8 mouse cellular contexts compared by ENCODE assay signal in the genomic region with DNA sequence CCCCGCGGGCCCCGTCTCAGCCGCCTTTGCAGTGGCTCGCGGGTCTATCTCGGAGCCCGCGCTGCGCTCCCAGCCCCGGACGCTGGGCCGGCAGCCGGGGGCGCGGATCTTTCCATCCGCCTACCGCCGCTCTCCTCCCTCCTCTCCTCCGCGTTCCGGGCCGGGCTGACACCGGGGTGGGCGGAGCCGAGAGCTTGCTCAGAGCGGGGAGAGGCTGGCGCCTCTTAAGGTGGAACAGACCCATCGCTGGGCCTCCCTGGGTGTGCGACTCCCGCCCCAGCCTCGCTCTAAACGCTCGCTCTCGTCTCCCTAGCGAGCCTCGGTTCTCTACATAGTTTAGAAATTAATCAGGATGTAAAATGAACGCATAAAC. TPM values are rescaled to one million over a fixed set of nuclear protein-coding genes. Genes with fewer than 3 reads are reported as not detected.
DNase-seq lines count a peak whose midpoint lies in the region; ATAC-seq and TF ChIP-seq lines count a peak whose summit lies in the region.

No protein-coding gene starts in this region.

- peak overlapping the region; percentile 67 for H3K4me3 ChIP-seq in embryonic facial prominence, embryonic 11.5 days (ENCODE audit: low read depth, low read length)
- H3K4me3 ChIP-seq in kidney, adult 2 months (ENCODE audit: insufficient read depth, low read depth, low read length) = peak overlapping the region; percentile 67
- peak overlapping the region; percentile 68 for H3K4me3 ChIP-seq in limb, embryonic 12.5 days (replicated peaks)
- H3K4me3 ChIP-seq in midbrain, embryonic 14.5 days (replicated peaks; ENCODE audit: low read depth, low read length) = peak overlapping the region; percentile 66

- WGBS in embryonic facial prominence, embryonic 11.5 days = 1% methylated on average over 38 of the region's 38 CpGs
- WGBS in kidney, adult 2 months = 2% methylated on average over 36 of the region's 38 CpGs
- 1% methylated on average over 38 of the region's 38 CpGs for WGBS in limb, embryonic 12.5 days
- WGBS in midbrain, embryonic 14.5 days = 1% methylated on average over 38 of the region's 38 CpGs

- no peaks in the 10 kb centered on the region for H3K9me3 ChIP-seq in embryonic facial prominence, embryonic 11.5 days (replicated peaks; ENCODE audit: control insufficient read depth, low read length)
- no peaks in the 10 kb centered on the region for H3K9me3 ChIP-seq in limb, embryonic 12.5 days
- H3K9me3 ChIP-seq in midbrain, embryonic 14.5 days (ENCODE audit: control insufficient read depth, low read length) = no peaks in the 10 kb centered on the region

- H3K4me1 ChIP-seq in embryonic facial prominence, embryonic 11.5 days (ENCODE audit: control insufficient read depth, insufficient read depth, low read length) = peaks cover 4% of the 10 kb centered on the region
- H3K4me1 ChIP-seq in kidney, adult 2 months (ENCODE audit: control insufficient read depth, insufficient read depth, low read length) = peaks cover 8% of the 10 kb centered on the region; the same call in 1 of the 2 replicates
- peaks cover 6% of the 10 kb centered on the region for H3K4me1 ChIP-seq in limb, embryonic 12.5 days (replicated peaks)
- H3K4me1 ChIP-seq in midbrain, embryonic 14.5 days (ENCODE audit: control insufficient read depth, insufficient read depth, low read length) = peaks cover 8% of the 10 kb centered on the region; the same call in 1 of the 2 replicates

- no peak for TF ChIP-seq CTCF in kidney, adult 2 months (conservative IDR thresholded peaks at IDR 0.05; ENCODE audit: insufficient read depth, insufficient read length, low read depth, low read length)

- peak; percentile 95 for ATAC-seq in embryonic facial prominence, embryonic 11.5 days (replicated peaks; ENCODE audit: insufficient number of reproducible peaks, low FRiP score, low TSS enrichment, low read depth)
- ATAC-seq in limb, embryonic 12.5 days (ENCODE audit: insufficient number of reproducible peaks, insufficient read depth, low FRiP score, low TSS enrichment, low read depth) = peak; percentile 95
- ATAC-seq in midbrain, embryonic 14.5 days (ENCODE audit: low FRiP score, low TSS enrichment) = peak; percentile 92

- no peaks in the 10 kb centered on the region for H3K36me3 ChIP-seq in embryonic facial prominence, embryonic 11.5 days (replicated peaks; ENCODE audit: control insufficient read depth, insufficient read depth, low read depth, low read length)
- no peaks in the 10 kb centered on the region for H3K36me3 ChIP-seq in kidney, adult 2 months (ENCODE audit: control insufficient read depth, insufficient read depth, low read length)
- H3K36me3 ChIP-seq in limb, embryonic 12.5 days = no peaks in the 10 kb centered on the region
- no peaks in the 10 kb centered on the region for H3K36me3 ChIP-seq in midbrain, embryonic 14.5 days (ENCODE audit: control insufficient read depth, insufficient read depth, low read length)

- TF ChIP-seq POLR2A in kidney, adult 2 months (IDR thresholded peaks at IDR 0.05; ENCODE audit: low read depth, low read length) = peak; percentile 77

- H3K27ac ChIP-seq in embryonic facial prominence, embryonic 11.5 days (replicated peaks; ENCODE audit: low read depth, low read length) = peak overlapping the region; percentile 99
- peak overlapping the region; percentile 95 for H3K27ac ChIP-seq in kidney, adult 2 months (ENCODE audit: insufficient read depth, low read depth, low read length)
- H3K27ac ChIP-seq in limb, embryonic 12.5 days = peak overlapping the region; percentile 100
- peak overlapping the region; percentile 95 for H3K27ac ChIP-seq in midbrain, embryonic 14.5 days (replicated peaks; ENCODE audit: low read depth, low read length)

- H3K4me2 ChIP-seq in embryonic facial prominence, embryonic 11.5 days (ENCODE audit: low read depth, low read length) = peak overlapping the region; percentile 61
- H3K4me2 ChIP-seq in limb, embryonic 12.5 days = peak overlapping the region; percentile 63
- H3K4me2 ChIP-seq in midbrain, embryonic 14.5 days (ENCODE audit: low read length) = peak overlapping the region; percentile 71

- peak overlapping the region; percentile 80 for H3K9ac ChIP-seq in embryonic facial prominence, embryonic 11.5 days (replicated peaks; ENCODE audit: low read length)
- peak overlapping the region; percentile 85 for H3K9ac ChIP-seq in limb, embryonic 12.5 days (replicated peaks)
- peak overlapping the region; percentile 61 for H3K9ac ChIP-seq in midbrain, embryonic 14.5 days (replicated peaks; ENCODE audit: low read length)

- peak; percentile 92 for DNase-seq in 3T3-L1 (ENCODE audit: low read depth, low spot score)
- DNase-seq in adrenal gland, postnatal 25 days = peak; percentile 96
- peak; percentile 91 for DNase-seq in embryonic facial prominence, embryonic 11.5 days (ENCODE audit: low spot score)
- peak; percentile 100 for DNase-seq in heart, adult 11 months
- DNase-seq in kidney, adult 2 months = peak; percentile 96
- DNase-seq in midbrain, embryonic 14.5 days = peak; percentile 90
- peak; percentile 89 for DNase-seq in spleen, adult 12 weeks (ENCODE audit: low spot score)

- H3K27me3 ChIP-seq in embryonic facial prominence, embryonic 11.5 days (ENCODE audit: control insufficient read depth, insufficient read depth, low read length) = no peaks in the 10 kb centered on the region
- no peaks in the 10 kb centered on the region for H3K27me3 ChIP-seq in kidney, adult 2 months (replicated peaks; ENCODE audit: control insufficient read depth, insufficient read depth, low read length)
- H3K27me3 ChIP-seq in limb, embryonic 12.5 days = no peaks in the 10 kb centered on the region
- no peaks in the 10 kb centered on the region for H3K27me3 ChIP-seq in midbrain, embryonic 14.5 days (ENCODE audit: control insufficient read depth, insufficient read depth, low read length)

RNA-seq across cellular contexts. Expression of a gene that starts 8.4 kb away (rescaled TPM):
- 22.0 and 22.8 TPM in 2 replicates for total RNA-seq in adrenal gland, postnatal 25 days (2021)
- 4.0 TPM in 2 replicates for polyA plus RNA-seq in embryonic facial prominence, embryonic 11.5 days (2014; fragmentation: Nextera tagmentation; extraction: Ambion mirVana)
- 9.7 and 12.7 TPM in 2 replicates for polyA plus RNA-seq in kidney, adult 2 months (2012; rRNA removed)
- 4.6 and 6.0 TPM in 2 replicates for polyA plus RNA-seq in limb, embryonic 12.5 days (2016; fragmentation: Nextera tagmentation; extraction: Ambion mirVana)
- polyA plus RNA-seq in midbrain, embryonic 14.5 days (2014; fragmentation: Nextera tagmentation; extraction: Ambion mirVana) = 9.0 and 10.1 TPM in 2 replicates

RNA-seq across cellular contexts. Expression of a gene that starts 9.8 kb away (rescaled TPM):
- total RNA-seq in adrenal gland, postnatal 25 days (2021) = 4.8 and 7.9 TPM in 2 replicates
- 32.7 and 35.1 TPM in 2 replicates for polyA plus RNA-seq in embryonic facial prominence, embryonic 11.5 days (2014; fragmentation: Nextera tagmentation; extraction: Ambion mirVana)
- 1.3 and 2.7 TPM in 2 replicates for polyA plus RNA-seq in kidney, adult 2 months (2012; rRNA removed)
- polyA plus RNA-seq in limb, embryonic 12.5 days (2016; fragmentation: Nextera tagmentation; extraction: Ambion mirVana) = 89.5 and 93.5 TPM in 2 replicates
- polyA plus RNA-seq in midbrain, embryonic 14.5 days (2014; fragmentation: Nextera tagmentation; extraction: Ambion mirVana) = 21.7 and 28.4 TPM in 2 replicates

RNA-seq across cellular contexts. Expression of a gene that starts 44.7 kb away (rescaled TPM):
- total RNA-seq in adrenal gland, postnatal 25 days (2021) = 1.9 and 3.0 TPM in 2 replicates
- polyA plus RNA-seq in embryonic facial prominence, embryonic 11.5 days (2014; fragmentation: Nextera tagmentation; extraction: Ambion mirVana) = 1.9 and 2.3 TPM in 2 replicates
- 1.6 and 2.1 TPM in 2 replicates for polyA plus RNA-seq in kidney, adult 2 months (2012; rRNA removed)
- 1.6 and 2.3 TPM in 2 replicates for polyA plus RNA-seq in limb, embryonic 12.5 days (2016; fragmentation: Nextera tagmentation; extraction: Ambion mirVana)
- polyA plus RNA-seq in midbrain, embryonic 14.5 days (2014; fragmentation: Nextera tagmentation; extraction: Ambion mirVana) = 0.62 and 2.0 TPM in 2 replicates

Comparison
In these comparisons a context has a peak if more than half of its experiments do, and no peak if none do; other contexts are left out.
1. Peak in every context shown above with its lines: DNase-seq, ATAC-seq, H3K4me3 ChIP-seq and H3K27ac ChIP-seq.